Mouse (Mus musculus): ENCODE measurements around the gene Trmt13. TPM values are rescaled to one million over a fixed set of nuclear protein-coding genes. Genes with fewer than 3 reads are reported as not detected.

Trmt13 gene
- polyA plus RNA-seq, 1 experiment from 2014 or later, result 29.0 TPM

DNA sequence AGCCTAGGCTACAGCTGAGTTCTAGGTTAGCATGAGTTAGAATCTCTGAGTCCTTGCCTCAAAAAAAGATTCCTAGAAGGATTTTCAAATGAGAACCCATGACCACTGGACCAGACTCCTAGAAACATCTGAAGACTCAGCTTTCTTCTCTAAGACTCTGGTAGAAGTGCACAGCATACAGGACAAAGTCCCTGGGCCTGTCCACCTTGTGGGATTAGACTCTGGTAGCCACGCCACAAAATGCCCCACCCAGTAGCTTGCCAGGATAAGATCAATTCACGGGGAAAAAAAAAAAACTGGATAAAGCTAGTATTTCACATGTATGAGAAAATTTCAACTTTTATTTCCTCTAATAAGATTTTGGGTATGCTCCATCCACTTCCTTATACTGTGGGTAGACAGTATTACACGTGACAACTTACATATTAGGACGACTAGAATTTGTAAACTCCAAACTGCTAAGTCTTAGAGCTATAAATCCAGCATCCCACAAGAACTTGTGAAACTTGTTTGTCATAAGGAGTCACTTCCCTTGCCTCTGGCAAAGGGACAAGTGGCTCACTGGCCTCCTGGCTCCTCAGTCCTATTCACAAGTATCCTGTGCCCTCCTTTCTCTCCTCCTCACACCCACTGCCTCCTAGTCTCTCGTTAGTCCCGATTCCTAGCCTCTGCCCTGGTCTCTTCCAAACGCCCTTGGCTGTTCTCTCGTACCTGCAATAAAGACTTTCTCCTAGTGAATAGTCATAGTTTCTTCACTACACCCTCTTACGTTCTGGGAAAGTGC, 23.5 kb upstream of the Trmt13 start:
- Histone ChIP-seq H3K36me3 (ENCODE audit: control insufficient read depth, insufficient read depth, low read length) (peaks cover 95% of the 10 kb centered on the region), H3K9ac (ENCODE audit: low read length) (no peak overlapping the region), H3K4me2 (ENCODE audit: low read length) (no peak overlapping the region), H3K4me1 (replicated peaks; ENCODE audit: control insufficient read depth, insufficient read depth, low read length) (no peaks in the 10 kb centered on the region), H3K9me3 (ENCODE audit: control insufficient read depth, low read length) (no peaks in the 10 kb centered on the region), H3K27me3 (replicated peaks; ENCODE audit: control insufficient read depth, insufficient read depth, low read length) (no peaks in the 10 kb centered on the region), H3K4me3 (ENCODE audit: low read depth, low read length) (no peak overlapping the region), H3K27ac (ENCODE audit: low read depth) (no peak overlapping the region)
- no peak; the same call in 1 of the 2 replicates for ATAC-seq (replicated peaks; ENCODE audit: low FRiP score, low TSS enrichment, low read depth)
- WGBS, result 82% methylated on average over 9 of the region's 9 CpGs
- no peak for DNase-seq (ENCODE audit: low spot score)

GRCm38 (mm10) chr3:116635799-116636198, 21.4 kb upstream of the Trmt13 start:
- H3K27ac ChIP-seq (ENCODE audit: low read depth), result no peak overlapping the region

DNA sequence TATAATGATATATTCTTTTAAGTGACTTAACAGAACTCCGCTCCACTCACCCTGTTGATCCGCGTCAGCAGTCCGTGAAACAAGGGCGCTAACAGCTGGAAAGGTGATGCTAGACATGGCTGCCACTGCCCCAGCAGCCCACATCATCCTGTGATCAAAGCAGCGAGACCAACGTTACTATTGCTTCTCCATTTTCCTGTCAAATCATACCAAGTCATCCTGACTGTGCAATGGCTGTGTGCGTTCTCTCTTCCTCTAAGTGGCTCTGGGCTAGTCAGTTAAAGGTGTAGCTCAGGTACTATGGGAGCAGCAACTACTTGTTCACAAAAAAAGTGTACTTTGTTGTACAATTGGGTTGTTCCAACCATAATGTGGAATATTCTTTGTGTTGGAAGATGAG, 20.5 kb upstream of the Trmt13 start:
- Histone ChIP-seq H3K9me3 (ENCODE audit: control insufficient read depth, low read length) (no peaks in the 10 kb centered on the region), H3K9ac (ENCODE audit: low read length) (no peak overlapping the region), H3K4me2 (ENCODE audit: low read length) (no peak overlapping the region), H3K27me3 (replicated peaks; ENCODE audit: control insufficient read depth, insufficient read depth, low read length) (no peaks in the 10 kb centered on the region), H3K4me3 (ENCODE audit: low read depth, low read length) (no peak overlapping the region), H3K27ac (ENCODE audit: low read depth) (no peak overlapping the region), H3K4me1 (replicated peaks; ENCODE audit: control insufficient read depth, insufficient read depth, low read length) (no peaks in the 10 kb centered on the region), H3K36me3 (ENCODE audit: control insufficient read depth, insufficient read depth, low read length) (peaks cover 91% of the 10 kb centered on the region)
- no peak for ATAC-seq (replicated peaks; ENCODE audit: low FRiP score, low TSS enrichment, low read depth)
- no peak for DNase-seq (ENCODE audit: low spot score)
- WGBS, result 95% methylated on average over 8 of the region's 8 CpGs

More at GRCm38 (mm10) chr3:116635799-116636198, 21.4 kb upstream of the Trmt13 start:
- Histone ChIP-seq H3K4me1 (replicated peaks; ENCODE audit: control insufficient read depth, insufficient read depth, low read length) (no peaks in the 10 kb centered on the region), H3K27me3 (replicated peaks; ENCODE audit: control insufficient read depth, insufficient read depth, low read length) (no peaks in the 10 kb centered on the region), H3K4me3 (ENCODE audit: low read depth, low read length) (no peak overlapping the region), H3K36me3 (ENCODE audit: control insufficient read depth, insufficient read depth, low read length) (peaks cover 92% of the 10 kb centered on the region), H3K9me3 (ENCODE audit: control insufficient read depth, low read length) (no peaks in the 10 kb centered on the region), H3K9ac (ENCODE audit: low read length) (no peak overlapping the region), H3K4me2 (ENCODE audit: low read length) (no peak overlapping the region)
- WGBS, result 69% methylated on average over 5 of the region's 5 CpGs
- DNase-seq (ENCODE audit: low spot score), result no peak
- ATAC-seq (replicated peaks; ENCODE audit: low FRiP score, low TSS enrichment, low read depth), result no peak

GRCm38 (mm10) chr3:116634091-116634490, 19.7 kb upstream of the Trmt13 start:
- H3K27ac ChIP-seq (ENCODE audit: low read depth), result no peak overlapping the region
- H3K36me3 ChIP-seq (ENCODE audit: control insufficient read depth, insufficient read depth, low read length), result peaks cover 84% of the 10 kb centered on the region
- 91% methylated on average over 3 of the region's 3 CpGs for WGBS

DNA sequence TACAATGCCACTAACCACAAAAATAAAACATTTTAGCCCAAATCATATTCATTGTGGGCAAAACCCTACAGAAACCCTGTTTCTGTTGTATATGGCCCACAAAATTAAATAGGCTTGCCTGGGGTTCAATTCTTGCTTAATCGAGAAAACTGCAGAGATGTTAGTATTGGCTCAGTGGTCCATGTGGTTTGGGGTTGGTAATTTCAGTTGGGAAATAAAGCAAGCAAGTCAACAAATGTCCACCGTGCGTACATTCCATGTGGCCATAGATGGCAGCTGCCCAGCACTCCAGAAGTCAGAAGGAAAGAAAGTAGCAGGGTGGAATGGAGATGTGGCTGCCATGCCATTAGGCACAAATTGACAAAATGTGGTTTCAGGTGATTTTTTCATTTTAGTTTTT, 18.6 kb upstream of the Trmt13 start:
- H3K36me3 ChIP-seq (ENCODE audit: control insufficient read depth, insufficient read depth, low read length), result peaks cover 85% of the 10 kb centered on the region
- no peak overlapping the region for H3K27ac ChIP-seq (ENCODE audit: low read depth)
- no peaks in the 10 kb centered on the region for H3K4me1 ChIP-seq (replicated peaks; ENCODE audit: control insufficient read depth, insufficient read depth, low read length)
- H3K4me2 ChIP-seq (ENCODE audit: low read length), result no peak overlapping the region
- ATAC-seq (replicated peaks; ENCODE audit: low FRiP score, low TSS enrichment, low read depth), result no peak
- H3K27me3 ChIP-seq (replicated peaks; ENCODE audit: control insufficient read depth, insufficient read depth, low read length), result no peaks in the 10 kb centered on the region
- WGBS, result 95% methylated on average over 3 of the region's 3 CpGs
- no peak for DNase-seq (ENCODE audit: low spot score)
- H3K9ac ChIP-seq (ENCODE audit: low read length), result no peak overlapping the region
- no peaks in the 10 kb centered on the region for H3K9me3 ChIP-seq (ENCODE audit: control insufficient read depth, low read length)
- H3K4me3 ChIP-seq (ENCODE audit: low read depth, low read length), result no peak overlapping the region

More at GRCm38 (mm10) chr3:116634091-116634490, 19.7 kb upstream of the Trmt13 start:
- ATAC-seq (replicated peaks; ENCODE audit: low FRiP score, low TSS enrichment, low read depth), result no peak
- H3K4me3 ChIP-seq (ENCODE audit: low read depth, low read length), result no peak overlapping the region
- H3K9me3 ChIP-seq (ENCODE audit: control insufficient read depth, low read length), result no peaks in the 10 kb centered on the region
- DNase-seq (ENCODE audit: low spot score), result no peak
- H3K4me2 ChIP-seq (ENCODE audit: low read length), result no peak overlapping the region
- no peaks in the 10 kb centered on the region for H3K27me3 ChIP-seq (replicated peaks; ENCODE audit: control insufficient read depth, insufficient read depth, low read length)
- H3K9ac ChIP-seq (ENCODE audit: low read length), result no peak overlapping the region
- no peaks in the 10 kb centered on the region for H3K4me1 ChIP-seq (replicated peaks; ENCODE audit: control insufficient read depth, insufficient read depth, low read length)

GRCm38 (mm10) chr3:116631459-116631858, 17.1 kb upstream of the Trmt13 start:
- peaks cover 81% of the 10 kb centered on the region for H3K36me3 ChIP-seq (ENCODE audit: control insufficient read depth, insufficient read depth, low read length)
- no peak overlapping the region for H3K27ac ChIP-seq (ENCODE audit: low read depth)
- H3K4me3 ChIP-seq (ENCODE audit: low read depth, low read length), result no peak overlapping the region
- ATAC-seq (replicated peaks; ENCODE audit: low FRiP score, low TSS enrichment, low read depth) (no peak), DNase-seq (ENCODE audit: low spot score) (no peak)
- whole genome bisulfite sequencing, result 68% methylated on average over 1 of the region's 1 CpGs
- H3K9ac ChIP-seq (ENCODE audit: low read length), result no peak overlapping the region
- H3K4me2 ChIP-seq (ENCODE audit: low read length), result no peak overlapping the region
- H3K9me3 ChIP-seq (ENCODE audit: control insufficient read depth, low read length), result no peaks in the 10 kb centered on the region
- H3K4me1 ChIP-seq (replicated peaks; ENCODE audit: control insufficient read depth, insufficient read depth, low read length), result no peaks in the 10 kb centered on the region
- no peaks in the 10 kb centered on the region for H3K27me3 ChIP-seq (replicated peaks; ENCODE audit: control insufficient read depth, insufficient read depth, low read length)

GRCm38 (mm10) chr3:116622641-116623040, 8.3 kb upstream of the Trmt13 start:
- Histone ChIP-seq H3K4me3 (ENCODE audit: low read depth, low read length) (no peak overlapping the region), H3K4me2 (ENCODE audit: low read length) (no peak overlapping the region), H3K4me1 (replicated peaks; ENCODE audit: control insufficient read depth, insufficient read depth, low read length) (no peaks in the 10 kb centered on the region), H3K9me3 (ENCODE audit: control insufficient read depth, low read length) (no peaks in the 10 kb centered on the region), H3K27me3 (replicated peaks; ENCODE audit: control insufficient read depth, insufficient read depth, low read length) (no peaks in the 10 kb centered on the region), H3K27ac (ENCODE audit: low read depth) (no peak overlapping the region), H3K36me3 (ENCODE audit: control insufficient read depth, insufficient read depth, low read length) (peaks cover 54% of the 10 kb centered on the region), H3K9ac (ENCODE audit: low read length) (no peak overlapping the region)
- no peak for ATAC-seq (replicated peaks; ENCODE audit: low FRiP score, low TSS enrichment, low read depth)
- no peak for DNase-seq (ENCODE audit: low spot score)
- 91% methylated on average over 7 of the region's 7 CpGs for WGBS

- no peak for DNase-seq (ENCODE audit: low spot score)
- H3K27me3 ChIP-seq (replicated peaks; ENCODE audit: control insufficient read depth, insufficient read depth, low read length), result no peaks in the 10 kb centered on the region
- no peak for ATAC-seq (replicated peaks; ENCODE audit: low FRiP score, low TSS enrichment, low read depth)
- H3K4me1 ChIP-seq (replicated peaks; ENCODE audit: control insufficient read depth, insufficient read depth, low read length), result no peaks in the 10 kb centered on the region
- no peak overlapping the region for H3K9ac ChIP-seq (ENCODE audit: low read length)
- H3K27ac ChIP-seq (ENCODE audit: low read depth), result no peak overlapping the region
- no peak overlapping the region for H3K4me2 ChIP-seq (ENCODE audit: low read length)
- H3K36me3 ChIP-seq (ENCODE audit: control insufficient read depth, insufficient read depth, low read length), result peaks cover 54% of the 10 kb centered on the region
- 92% methylated on average over 7 of the region's 7 CpGs for WGBS
- H3K4me3 ChIP-seq (ENCODE audit: low read depth, low read length), result no peak overlapping the region
- no peaks in the 10 kb centered on the region for H3K9me3 ChIP-seq (ENCODE audit: control insufficient read depth, low read length)
These were observed 6.4 kb upstream of the Trmt13 start for GRCm38 (mm10) chr3:116620636-116621370.
